Mouse (Mus musculus): Measurements from ENCODE around the gene Tmem19.

Tmem19 gene

GRCm38 (mm10) chr10:115309191-115309590, 53.1 kb downstream of the Tmem19 start:
- no peak for DNase-seq

GRCm38 (mm10) chr10:115307331-115307875, 54.9 kb downstream of the Tmem19 start:
- no peak for DNase-seq

GRCm38 (mm10) chr10:115298683-115299082, 63.6 kb downstream of the Tmem19 start:
- DNase-seq = no peak

GRCm38 (mm10) chr10:115297582-115297981, 64.7 kb downstream of the Tmem19 start:
- DNase-seq = no peak

GRCm38 (mm10) chr10:115296401-115296935, 65.8 kb downstream of the Tmem19 start:
- DNase-seq = no peak

GRCm38 (mm10) chr10:115295162-115295561, 67.1 kb downstream of the Tmem19 start:
- no peak for DNase-seq

GRCm38 (mm10) chr10:115294715-115295114, 67.6 kb downstream of the Tmem19 start:
- no peak for DNase-seq

- no peak for DNase-seq
Measured at GRCm38 (mm10) chr10:115293946-115294345, 68.4 kb downstream of the Tmem19 start.

- no peak for DNase-seq
Measured at GRCm38 (mm10) chr10:115290671-115291070, 71.6 kb downstream of the Tmem19 start.
